In genomic region chr6:118127827-118128487, GRCm38 (mm10) we compare ENCODE assay signal across 19 mouse cellular contexts. TPM values are rescaled to one million over a fixed set of nuclear protein-coding genes. Genes with fewer than 3 reads are reported as not detected.
A peak's percentile ranks its signal among the peaks of the same experiment; 100 is the strongest.
DNase-seq lines count a peak whose midpoint lies in the region; ATAC-seq and TF ChIP-seq lines count a peak whose summit lies in the region.
"Had no signal": no experiment of that assay in that cellular context is flagged by ENCODE, and none has a peak within 500 bp of the region (broad histone marks: within the 10 kb centered on the region; RNA-seq: fewer than 3 reads in every experiment).

No protein-coding gene starts in this region.

- no peak overlapping the region for H3K9ac ChIP-seq in heart, postnatal 0 days (replicated peaks; ENCODE audit: low read depth, low read length)
- no peak overlapping the region for H3K9ac ChIP-seq in liver, embryonic 12.5 days
- no peak overlapping the region for H3K9ac ChIP-seq in midbrain, embryonic 14.5 days (replicated peaks; ENCODE audit: low read length)
- H3K9ac ChIP-seq: embryonic facial prominence, embryonic 13.5 days; forebrain, embryonic 15.5 days; hindbrain, embryonic 15.5 days; limb, embryonic 13.5 days had no signal

- 8% methylated on average over 6 of the region's 6 CpGs for WGBS in heart, postnatal 0 days
- WGBS in liver, embryonic 12.5 days (ENCODE audit: insufficient replicate concordance) = 4% methylated on average over 6 of the region's 6 CpGs
- WGBS in midbrain, embryonic 14.5 days = 91% methylated on average over 6 of the region's 6 CpGs

- ATAC-seq in heart, postnatal 0 days (ENCODE audit: insufficient read depth, low read depth) = peak; percentile 57; the same call in 1 of the 2 replicates
- peak; percentile 51 for ATAC-seq in liver, embryonic 12.5 days
- peak; percentile 41 for ATAC-seq in megakaryocyte, adult 5-6 weeks (ENCODE audit: poor library complexity, severe bottlenecking)
- no peak for ATAC-seq in midbrain, embryonic 14.5 days (ENCODE audit: low FRiP score, low TSS enrichment)
- ATAC-seq: CD4-positive, CD25-positive, alpha-beta regulatory T cell, adult 4 months; forebrain, embryonic 15.5 days had no signal

- no peaks in the 10 kb centered on the region for H3K27me3 ChIP-seq in heart, postnatal 0 days (ENCODE audit: control insufficient read depth, insufficient read depth, low read length)
- no peaks in the 10 kb centered on the region for H3K27me3 ChIP-seq in liver, embryonic 12.5 days (replicated peaks)
- no peaks in the 10 kb centered on the region for H3K27me3 ChIP-seq in midbrain, embryonic 14.5 days (ENCODE audit: control insufficient read depth, insufficient read depth, low read length)
- H3K27me3 ChIP-seq: embryonic facial prominence, embryonic 13.5 days; forebrain, embryonic 15.5 days; hindbrain, embryonic 15.5 days; limb, embryonic 13.5 days had no signal

- no peak for TF ChIP-seq CTCF in heart, postnatal 0 days (IDR thresholded peaks at IDR 0.05; ENCODE audit: low read depth)

- no peaks in the 10 kb centered on the region for H3K9me3 ChIP-seq in heart, postnatal 0 days (replicated peaks; ENCODE audit: control insufficient read depth, low read length)
- H3K9me3 ChIP-seq in liver, embryonic 12.5 days (replicated peaks) = no peaks in the 10 kb centered on the region
- no peaks in the 10 kb centered on the region for H3K9me3 ChIP-seq in midbrain, embryonic 14.5 days (ENCODE audit: control insufficient read depth, low read length)
- H3K9me3 ChIP-seq: embryonic facial prominence, embryonic 13.5 days; forebrain, embryonic 15.5 days; hindbrain, embryonic 15.5 days; limb, embryonic 13.5 days had no signal

- intact Hi-C loops in heart, postnatal 36 days (cut with DNase I) = no loop called here

- H3K27ac ChIP-seq in heart, postnatal 0 days (ENCODE audit: low read depth) = 0 out of 2 replicates have a peak overlapping the region, but pooled peaks have one; percentile 0
- peak overlapping the region; percentile 72; the same call in 1 of the 2 replicates for H3K27ac ChIP-seq in liver, embryonic 12.5 days
- H3K27ac ChIP-seq in midbrain, embryonic 14.5 days (replicated peaks; ENCODE audit: low read depth, low read length) = no peak overlapping the region
- H3K27ac ChIP-seq: embryonic facial prominence, embryonic 13.5 days; forebrain, embryonic 15.5 days; hindbrain, embryonic 15.5 days; limb, embryonic 13.5 days had no signal

- peaks cover 18% of the 10 kb centered on the region for H3K36me3 ChIP-seq in heart, postnatal 0 days (replicated peaks; ENCODE audit: control insufficient read depth, insufficient read depth, low read length)
- H3K36me3 ChIP-seq in liver, embryonic 12.5 days = peaks cover 15% of the 10 kb centered on the region
- peaks cover 14% of the 10 kb centered on the region for H3K36me3 ChIP-seq in midbrain, embryonic 14.5 days (ENCODE audit: control insufficient read depth, insufficient read depth, low read length)

- no peak overlapping the region for H3K4me3 ChIP-seq in heart, postnatal 0 days (ENCODE audit: low read depth, low read length)
- H3K4me3 ChIP-seq in liver, embryonic 12.5 days = no peak overlapping the region
- no peak overlapping the region for H3K4me3 ChIP-seq in midbrain, embryonic 14.5 days (replicated peaks; ENCODE audit: low read depth, low read length)
- H3K4me3 ChIP-seq: embryonic facial prominence, embryonic 13.5 days; forebrain, embryonic 15.5 days; hindbrain, embryonic 15.5 days; limb, embryonic 13.5 days had no signal

- no peak for TF ChIP-seq EP300 in heart, postnatal 0 days (IDR thresholded peaks at IDR 0.05; ENCODE audit: low read depth)

- H3K4me1 ChIP-seq in heart, postnatal 0 days (ENCODE audit: control insufficient read depth, insufficient read depth) = peaks cover 18% of the 10 kb centered on the region; the same call in 1 of the 2 replicates
- peaks cover 34% of the 10 kb centered on the region for H3K4me1 ChIP-seq in liver, embryonic 12.5 days
- H3K4me1 ChIP-seq in midbrain, embryonic 14.5 days (ENCODE audit: control insufficient read depth, insufficient read depth, low read length) = no peaks in the 10 kb centered on the region
- H3K4me1 ChIP-seq: forebrain, embryonic 15.5 days; hindbrain, embryonic 15.5 days; limb, embryonic 13.5 days had no signal

- peak; percentile 13 for DNase-seq in heart, postnatal 0 days (ENCODE audit: low spot score)
- no peak for DNase-seq in heart, postnatal 36 days
- DNase-seq in MEL-GATA-1-ER (ENCODE audit: extremely low read depth, low read depth) = peak; percentile 83
- no peak for DNase-seq in cerebellum, adult 11 months
- DNase-seq in thymus, postnatal 14 days = no peak
- no peak for DNase-seq in midbrain, embryonic 14.5 days
- DNase-seq: adrenal gland, postnatal 10 days; cerebellum, adult 11-12 months; gastrocnemius, postnatal 10 days; kidney, postnatal 25 days; layer of hippocampus, postnatal 36 days; thymus, postnatal 4 days had no signal

- no peak overlapping the region for H3K4me2 ChIP-seq in heart, postnatal 0 days (ENCODE audit: low read depth, low read length)
- peak overlapping the region; percentile 44 for H3K4me2 ChIP-seq in liver, embryonic 12.5 days
- H3K4me2 ChIP-seq in midbrain, embryonic 14.5 days (ENCODE audit: low read length) = no peak overlapping the region
- H3K4me2 ChIP-seq: embryonic facial prominence, embryonic 13.5 days; forebrain, embryonic 15.5 days; hindbrain, embryonic 15.5 days; limb, embryonic 13.5 days had no signal

RNA-seq across cellular contexts. Expression of gene Csgalnact2, which starts 11.0 kb away (rescaled TPM):
- 13.0 and 15.8 TPM in 2 replicates for total RNA-seq in heart, postnatal 0 days (2014; rRNA removed; ENCODE audit: low replicate concordance)
- 10.3 and 11.6 TPM in 2 replicates for polyA plus RNA-seq in heart, postnatal 0 days (2015; fragmentation: Nextera tagmentation; extraction: Ambion mirVana)
- 10 to 100 TPM; 18.2 to 18.5 TPM for total RNA-seq in heart, postnatal 36 days (2021)
- polyA plus RNA-seq in liver, embryonic 12.5 days (2016; fragmentation: Nextera tagmentation; extraction: Ambion mirVana) = 9.4 and 9.6 TPM in 2 replicates
- 111 and 122 TPM in 2 replicates for total RNA-seq in megakaryocyte, adult 5-6 weeks (2015)
- total RNA-seq in megakaryocyte, adult 5-6 weeks (2017) = 145 and 157 TPM in 2 replicates
- polyA plus RNA-seq in midbrain, embryonic 14.5 days (2014; fragmentation: Nextera tagmentation; extraction: Ambion mirVana) = 9.0 and 12.0 TPM in 2 replicates

Comparison
In these comparisons a context has a peak if more than half of its experiments do, and no peak if none do; other contexts are left out.
1. DNase-seq: peak in heart, postnatal 0 days (single experiment) and MEL-GATA-1-ER (single experiment); none in heart, postnatal 36 days (0 of 2), cerebellum, adult 11 months (single experiment), thymus, postnatal 14 days (single experiment) and midbrain, embryonic 14.5 days (single experiment).